Comparison of ENCODE assay signal across 26 mouse cellular contexts in genomic region chr6:77424826-77425225, GRCm38 (mm10).
A peak's percentile ranks its signal among the peaks of the same experiment; 100 is the strongest.
DNase-seq lines count a peak whose midpoint lies in the region; ATAC-seq and TF ChIP-seq lines count a peak whose summit lies in the region.
"Had no signal": no experiment of that assay in that cellular context is flagged by ENCODE, and none has a peak within 500 bp of the region (broad histone marks: within the 10 kb centered on the region; RNA-seq: fewer than 3 reads in every experiment).

No protein-coding gene starts in this region.

- no peak overlapping the region for H3K27ac ChIP-seq in midbrain, postnatal 0 days (ENCODE audit: low read depth, low read length)
- H3K27ac ChIP-seq: embryonic facial prominence, embryonic 12.5 days; forebrain, embryonic 15.5 days; hindbrain, embryonic 15.5 days; left cerebral cortex, adult 2 months; liver, embryonic 13.5 days had no signal

- WGBS in midbrain, postnatal 0 days, result 88% methylated on average over 4 of the region's 4 CpGs

- no peak overlapping the region for H3K4me3 ChIP-seq in midbrain, postnatal 0 days (ENCODE audit: low read depth, low read length)
- H3K4me3 ChIP-seq: embryonic facial prominence, embryonic 12.5 days; erythroblast, embryonic 14.5 days; forebrain, embryonic 15.5 days; hindbrain, embryonic 15.5 days; left cerebral cortex, adult 2 months; liver, embryonic 13.5 days had no signal

- H3K9me3 ChIP-seq in midbrain, postnatal 0 days (ENCODE audit: low read length), result no peaks in the 10 kb centered on the region
- H3K9me3 ChIP-seq: embryonic facial prominence, embryonic 12.5 days; forebrain, embryonic 15.5 days; hindbrain, embryonic 15.5 days; liver, embryonic 13.5 days had no signal

- no peak for TF ChIP-seq CTCF in midbrain, postnatal 0 days (IDR thresholded peaks at IDR 0.05)

- no peaks in the 10 kb centered on the region for H3K4me1 ChIP-seq in midbrain, postnatal 0 days (ENCODE audit: insufficient read depth, low read length)
- H3K4me1 ChIP-seq: embryonic facial prominence, embryonic 12.5 days; forebrain, embryonic 15.5 days; hindbrain, embryonic 15.5 days; liver, embryonic 13.5 days had no signal

- DNase-seq in cerebellum, adult 18-20 months, result peak; percentile 26 to 30
- no peak for DNase-seq in cerebellum, adult 8-10 months
- peak; percentile 4 for DNase-seq in NIH3T3 (ENCODE audit: low read depth)
- DNase-seq in cerebellum, postnatal 14 days, result peak; percentile 19 to 56
- peak; percentile 27 for DNase-seq in gonadal fat pad, adult 2 months (ENCODE audit: low read depth)
- DNase-seq in urinary bladder, postnatal 10 days (ENCODE audit: low spot score), result no peak
- no peak for DNase-seq in midbrain, postnatal 0 days (ENCODE audit: low spot score)
- DNase-seq: adrenal gland, adult 2 months; gastrocnemius, postnatal 10 days; heart, adult 11 months; kidney, postnatal 4 days; layer of hippocampus, adult 9-11 months; liver, embryonic 13.5 days; lung, adult 2 months; lung, postnatal 36 days; midbrain, embryonic 14.5 days; right cerebral cortex, postnatal 4 days had no signal

- no peaks in the 10 kb centered on the region for H3K36me3 ChIP-seq in midbrain, postnatal 0 days (ENCODE audit: insufficient read depth, low read length)
- H3K36me3 ChIP-seq: embryonic facial prominence, embryonic 12.5 days; forebrain, embryonic 15.5 days; hindbrain, embryonic 15.5 days; liver, embryonic 13.5 days had no signal

- H3K4me2 ChIP-seq in midbrain, postnatal 0 days (ENCODE audit: low read depth, low read length, poor library complexity, severe bottlenecking), result no peak overlapping the region
- H3K4me2 ChIP-seq: embryonic facial prominence, embryonic 12.5 days; forebrain, embryonic 15.5 days; heart, embryonic 11.5 days; hindbrain, embryonic 15.5 days; liver, embryonic 13.5 days had no signal

- no peak for ATAC-seq in midbrain, postnatal 0 days (ENCODE audit: low FRiP score)
- ATAC-seq: CD4-positive, CD25-positive, alpha-beta regulatory T cell, adult 4 months; forebrain, embryonic 15.5 days; intestine, postnatal 0 days; Patski had no signal

- no peaks in the 10 kb centered on the region for H3K27me3 ChIP-seq in midbrain, postnatal 0 days (ENCODE audit: insufficient read depth, low read length)
- H3K27me3 ChIP-seq: embryonic facial prominence, embryonic 12.5 days; forebrain, embryonic 15.5 days; hindbrain, embryonic 15.5 days; liver, embryonic 13.5 days; Patski had no signal

- H3K9ac ChIP-seq in midbrain, postnatal 0 days (replicated peaks; ENCODE audit: low read length, poor library complexity, severe bottlenecking), result no peak overlapping the region
- H3K9ac ChIP-seq: embryonic facial prominence, embryonic 12.5 days; forebrain, embryonic 15.5 days; hindbrain, embryonic 15.5 days; liver, embryonic 13.5 days had no signal

Comparison
In these comparisons a context has a peak if more than half of its experiments do, and no peak if none do; other contexts are left out.
1. DNase-seq: peak in cerebellum, adult 18-20 months (2 of 2), NIH3T3 (single experiment), cerebellum, postnatal 14 days (2 of 2) and gonadal fat pad, adult 2 months (single experiment); none in cerebellum, adult 8-10 months (single experiment), urinary bladder, postnatal 10 days (single experiment) and midbrain, postnatal 0 days (single experiment).